Mouse (Mus musculus) E14TG2a.4 (cell line): ENCODE measurements around the gene Slc25a21.

Experiments
- CTCF ChIP-seq: conservative IDR thresholded peaks from 2 replicates; pipeline ENCODE4 v1.5.1; 2014; ENCODE audit warnings: low read length
- NANOG ChIP-seq: IDR thresholded peaks from 2 replicates; pipeline ENCODE4 v1.6.1; 2014; ENCODE audit warnings: borderline replicate concordance, low read length, mixed read lengths
- POU5F1 ChIP-seq: IDR thresholded peaks from 2 replicates; pipeline ENCODE4 v1.6.1; 2014; ENCODE audit warnings: low read length, borderline replicate concordance

DNA sequence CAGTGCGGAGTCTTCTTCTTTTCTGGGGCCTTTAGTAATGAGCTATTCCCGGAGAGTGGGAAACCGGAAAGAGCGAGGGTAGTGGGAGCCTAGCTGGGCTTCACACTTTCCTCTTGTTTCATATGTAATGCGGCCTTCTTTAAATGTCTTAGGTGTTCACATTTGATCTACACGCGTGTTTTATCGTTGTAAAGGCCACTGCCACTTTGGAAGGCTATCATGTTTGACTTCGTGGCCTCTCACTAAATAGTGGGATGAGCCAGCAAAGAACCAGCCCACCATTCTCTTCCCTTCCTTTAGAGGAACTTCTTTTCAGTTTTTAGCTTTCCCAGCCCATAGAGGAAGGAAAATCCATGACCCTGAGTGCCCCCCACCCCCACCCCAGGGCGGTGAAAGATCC, 507.9 kb downstream of the Slc25a21 start:
- TF ChIP-seq CTCF (no peak), NANOG (no peak), POU5F1 (no peak)
